Mouse (Mus musculus): ENCODE results near the gene Vmn2r83.
A peak's percentile ranks its signal among the peaks of the same experiment; 100 is the strongest.

The Vmn2r83 gene

GRCm38 (mm10) chr10:79537781-79538180 is 69.2 kb downstream of the Vmn2r83 start:
- peak in 1 of 2 experiments; percentile 10 for DNase-seq (ENCODE audit: low spot score in 2 of 2)

GRCm38 (mm10) chr10:79538323-79538722 is 69.8 kb downstream of the Vmn2r83 start:
- DNase-seq (ENCODE audit: low spot score in 2 of 2) = peak in 1 of 2 experiments; percentile 20

GRCm38 (mm10) chr10:79538873-79539272 is 70.3 kb downstream of the Vmn2r83 start:
- peak in 1 of 2 experiments; percentile 13 for DNase-seq (ENCODE audit: low spot score in 2 of 2)

- DNase-seq (ENCODE audit: low spot score in 2 of 2) = peak in 1 of 2 experiments; percentile 17
These were observed 71.4 kb downstream of the Vmn2r83 start for GRCm38 (mm10) chr10:79539701-79540495.

- peak; percentile 23 to 52 for DNase-seq (ENCODE audit: low spot score in 2 of 2)
These were observed 72.2 kb downstream of the Vmn2r83 start for GRCm38 (mm10) chr10:79540746-79541145.

GRCm38 (mm10) chr10:79541522-79541921 is 73.0 kb downstream of the Vmn2r83 start:
- DNase-seq (ENCODE audit: low spot score in 2 of 2) = no peak

GRCm38 (mm10) chr10:79542171-79542570 is 73.6 kb downstream of the Vmn2r83 start:
- DNase-seq (ENCODE audit: low spot score in 2 of 2) = peak in 1 of 2 experiments; percentile 16

Data from cerebellum, postnatal 4 days (tissue).